Mouse (Mus musculus) megakaryocyte progenitor cell, adult 5-6 weeks (primary cell): ENCODE measurements around the gene Med12l. TPM values are rescaled to one million over a fixed set of nuclear protein-coding genes. Genes with fewer than 3 reads are reported as not detected.

ENCODE experiments used
- ATAC-seq: replicated peaks from 2 replicates; pipeline ENCODE4 v1.8.0; 2016; ENCODE audit warnings: mild to moderate bottlenecking, moderate TSS enrichment, inconsistent platforms; ENCODE audit not compliant: poor library complexity
- total RNA-seq, 2 experiments: library from RNA; stranded (forward) in 1 of 2; stranded (reverse) in 1 of 2; fragments of 157-497, 149-512 nt in 1 of 2; fragments of 200-1000 nt in 1 of 2; gene quantifications; 2 replicates each; pipeline versions ENCODE4 v1.2.3 to v1.2.4; 2015 to 2017

Med12l gene
- total RNA-seq, 2 experiments from 2014 or later: 1.2 to 1.8 TPM

DNA sequence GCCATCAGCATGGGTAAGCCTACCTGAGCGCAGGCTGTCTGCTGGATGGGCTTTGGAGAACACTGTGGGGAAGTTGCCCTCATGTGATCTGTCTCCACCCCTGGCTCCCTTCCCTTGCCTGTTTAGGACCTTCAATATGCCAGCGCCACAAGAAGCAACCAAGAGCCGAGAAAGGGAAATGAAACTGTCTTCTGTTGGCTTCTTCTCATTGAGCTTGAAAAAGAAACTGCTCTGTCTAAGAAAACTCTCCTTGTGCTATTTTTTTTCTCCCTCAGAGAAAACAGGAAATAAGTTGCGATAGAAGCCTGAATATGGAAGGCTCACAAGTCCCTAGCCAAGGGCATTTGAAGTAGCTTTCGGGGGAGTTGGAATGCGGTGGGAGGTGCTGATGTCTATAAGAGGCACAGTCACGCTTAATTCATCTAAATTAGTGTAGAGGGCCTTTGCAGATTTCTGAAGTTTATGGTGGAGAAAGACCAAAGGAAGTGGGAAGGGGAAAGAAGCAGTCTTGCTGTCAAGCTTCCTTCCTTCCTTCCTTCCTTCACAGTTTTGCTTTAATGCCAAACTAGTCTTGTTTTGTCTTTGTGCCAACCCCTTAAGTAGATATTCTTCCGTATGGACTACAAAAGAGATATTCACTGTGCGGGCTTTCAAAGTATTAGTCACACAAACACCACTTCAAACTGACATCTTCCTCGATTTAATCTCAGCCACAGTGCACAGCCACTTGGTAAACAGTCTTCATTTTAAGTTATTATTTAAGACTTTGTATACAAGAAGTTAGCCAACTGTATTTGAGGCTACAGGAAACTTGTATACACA is 223.3 kb downstream of the Med12l start:
- ATAC-seq: peak; percentile 86

DNA sequence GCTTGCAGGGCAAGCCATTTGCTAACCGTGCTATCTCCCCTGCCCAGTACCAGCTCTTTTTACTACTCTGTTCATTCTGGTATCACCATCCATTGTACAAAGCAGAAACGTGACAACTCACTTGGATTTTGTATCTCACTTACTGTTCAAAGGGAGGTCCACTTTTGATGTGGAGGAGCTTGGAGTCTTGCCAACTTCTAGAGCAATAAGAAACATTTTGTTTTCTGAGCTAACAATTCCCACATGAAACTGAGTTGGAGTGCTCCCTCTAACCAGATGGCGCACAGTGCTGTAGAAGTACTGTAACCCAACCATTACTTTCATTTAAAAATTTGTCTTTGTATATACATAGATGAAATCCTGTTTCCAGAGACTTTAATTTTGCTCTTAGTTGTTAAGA is 225.3 kb downstream of the Med12l start:
- ATAC-seq: no peak

DNA sequence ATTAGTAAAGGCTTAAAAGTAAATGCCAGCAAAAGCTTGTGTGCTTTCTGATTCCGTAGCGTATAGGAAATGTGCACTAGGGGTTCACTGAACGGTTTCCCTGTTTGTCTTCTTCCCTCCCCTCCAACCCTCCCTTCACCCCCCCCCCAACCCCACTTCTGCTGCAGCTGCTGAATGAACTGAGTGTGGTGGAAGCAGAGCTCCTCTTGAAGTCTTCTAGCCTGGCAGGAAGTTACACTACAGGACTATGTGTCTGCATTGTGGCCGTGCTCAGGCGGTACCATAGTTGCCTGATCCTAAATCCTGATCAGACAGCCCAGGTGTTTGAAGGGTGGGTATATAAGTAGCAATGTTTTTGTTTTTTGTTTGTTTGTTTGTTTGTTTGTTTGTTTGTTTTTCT is 229.3 kb downstream of the Med12l start:
- peak; percentile 97 for ATAC-seq

DNA sequence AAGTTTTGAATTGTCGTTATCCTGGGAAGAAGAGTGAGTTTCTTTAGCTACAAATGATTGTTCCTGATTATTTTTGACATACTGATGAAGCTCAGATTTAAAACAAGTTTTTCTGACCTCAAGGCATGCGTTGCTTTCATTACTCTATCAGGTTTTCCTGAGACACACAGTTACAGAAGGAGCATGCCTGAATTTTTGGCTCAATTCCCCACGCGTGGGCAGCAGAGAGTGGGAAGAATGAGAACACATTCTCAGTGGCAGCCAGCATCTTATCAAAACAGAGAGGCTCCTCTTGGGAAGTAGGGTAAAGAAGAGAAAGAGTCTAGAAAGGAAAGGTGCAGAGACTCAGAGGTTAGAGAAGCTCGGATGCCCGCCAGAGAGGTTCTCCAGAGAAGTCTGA is 237.8 kb downstream of the Med12l start:
- no peak for ATAC-seq

DNA sequence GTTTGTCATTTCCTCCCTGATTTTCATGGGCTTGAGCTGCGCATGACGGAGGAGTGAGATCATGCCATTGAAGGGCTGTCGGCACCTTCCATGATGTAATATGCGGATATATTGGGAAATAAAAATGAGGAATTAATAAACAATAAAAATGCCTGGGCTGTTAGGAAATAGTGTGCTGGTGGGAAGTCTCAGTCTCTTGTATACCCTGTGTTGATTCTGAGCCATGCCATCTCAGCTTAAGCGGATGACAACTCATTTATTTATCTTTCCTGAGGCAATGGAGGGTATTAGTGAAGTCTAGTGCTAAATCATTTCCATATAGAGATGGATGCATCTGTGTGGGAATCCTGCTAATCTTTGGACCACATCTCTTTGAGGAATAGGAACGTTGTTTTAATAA is 242.4 kb downstream of the Med12l start:
- no peak for ATAC-seq

DNA sequence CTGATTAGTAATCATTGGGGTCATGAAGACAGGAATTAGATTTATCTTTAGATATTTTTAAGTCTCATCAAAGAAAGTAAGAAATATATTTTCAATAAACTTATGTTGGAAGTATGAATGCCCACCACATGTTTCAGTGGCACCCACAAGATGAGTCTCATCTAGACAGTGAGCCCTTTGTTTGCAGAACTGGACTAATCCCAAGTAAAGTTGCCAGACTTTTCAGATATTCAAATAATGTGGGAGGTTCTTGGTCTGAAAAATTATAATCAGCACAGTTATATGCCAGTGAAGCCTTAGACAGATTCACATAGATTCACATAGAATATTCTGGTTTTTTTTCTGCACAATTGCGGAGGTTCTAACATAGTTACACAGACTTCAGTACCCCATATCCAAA is 244.8 kb downstream of the Med12l start:
- ATAC-seq: no peak

DNA sequence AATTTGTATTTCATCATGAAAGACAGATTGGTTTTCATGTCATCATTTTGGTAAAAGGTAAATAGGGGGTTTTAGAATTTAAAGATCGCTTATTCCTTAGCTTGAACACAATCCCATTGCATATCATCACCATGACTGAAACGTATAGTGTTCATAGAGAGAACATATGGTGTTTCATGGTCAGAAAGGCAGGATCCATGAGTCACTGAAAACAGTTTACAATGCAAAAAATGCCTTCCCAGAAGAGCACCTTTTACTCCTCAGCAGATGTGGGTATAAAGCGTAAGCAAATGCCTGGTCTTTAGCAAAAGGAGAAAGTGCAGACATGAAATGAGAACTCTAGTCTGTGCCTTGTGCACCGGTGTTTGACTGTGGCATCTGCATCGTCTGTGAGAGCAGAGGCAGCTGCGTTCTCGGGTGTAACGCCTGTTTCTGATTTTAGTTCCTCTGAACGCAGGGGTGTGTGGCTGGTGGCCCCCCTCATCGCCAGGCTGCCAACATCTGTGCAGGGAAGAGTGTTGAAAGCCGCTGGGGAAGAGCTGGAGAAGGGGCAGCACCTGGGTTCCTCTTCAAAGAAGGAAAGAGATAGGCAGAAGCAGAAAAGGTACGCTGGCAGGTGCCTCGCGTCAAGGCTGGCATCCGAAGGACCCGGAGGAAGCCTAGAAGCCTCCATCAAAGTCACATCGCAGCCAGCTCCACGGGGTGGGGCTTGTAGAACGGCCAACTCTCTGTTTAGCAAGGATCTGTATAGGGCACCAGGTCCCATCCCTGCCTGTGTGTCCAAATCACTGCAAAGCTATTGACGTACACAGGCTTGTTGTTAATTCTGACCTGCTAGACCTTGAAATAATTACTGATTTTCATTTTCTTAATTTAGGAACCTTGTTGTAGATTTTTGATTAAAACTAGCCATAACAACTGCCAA is 252.4 kb downstream of the Med12l start:
- ATAC-seq: no peak

DNA sequence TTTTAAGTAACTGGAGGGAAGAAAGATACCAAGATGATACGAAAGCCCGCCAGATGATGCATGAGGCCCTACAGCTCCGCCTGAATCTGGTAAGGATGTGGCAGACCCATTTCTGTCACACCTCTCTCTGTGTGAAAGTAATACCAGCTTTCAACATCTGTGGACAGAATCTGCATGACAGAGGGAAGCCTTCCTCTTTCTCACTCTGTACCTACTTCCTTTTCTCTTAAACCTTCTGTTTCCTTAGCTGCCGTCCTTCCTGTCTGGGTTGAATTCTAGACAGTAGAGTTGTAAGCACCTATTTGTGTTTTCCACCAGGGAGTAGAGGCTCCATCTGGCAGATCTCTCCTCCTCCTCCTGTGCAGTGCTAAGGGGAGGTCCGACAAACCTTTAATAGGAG is 255.1 kb downstream of the Med12l start:
- ATAC-seq: peak; percentile 90

DNA sequence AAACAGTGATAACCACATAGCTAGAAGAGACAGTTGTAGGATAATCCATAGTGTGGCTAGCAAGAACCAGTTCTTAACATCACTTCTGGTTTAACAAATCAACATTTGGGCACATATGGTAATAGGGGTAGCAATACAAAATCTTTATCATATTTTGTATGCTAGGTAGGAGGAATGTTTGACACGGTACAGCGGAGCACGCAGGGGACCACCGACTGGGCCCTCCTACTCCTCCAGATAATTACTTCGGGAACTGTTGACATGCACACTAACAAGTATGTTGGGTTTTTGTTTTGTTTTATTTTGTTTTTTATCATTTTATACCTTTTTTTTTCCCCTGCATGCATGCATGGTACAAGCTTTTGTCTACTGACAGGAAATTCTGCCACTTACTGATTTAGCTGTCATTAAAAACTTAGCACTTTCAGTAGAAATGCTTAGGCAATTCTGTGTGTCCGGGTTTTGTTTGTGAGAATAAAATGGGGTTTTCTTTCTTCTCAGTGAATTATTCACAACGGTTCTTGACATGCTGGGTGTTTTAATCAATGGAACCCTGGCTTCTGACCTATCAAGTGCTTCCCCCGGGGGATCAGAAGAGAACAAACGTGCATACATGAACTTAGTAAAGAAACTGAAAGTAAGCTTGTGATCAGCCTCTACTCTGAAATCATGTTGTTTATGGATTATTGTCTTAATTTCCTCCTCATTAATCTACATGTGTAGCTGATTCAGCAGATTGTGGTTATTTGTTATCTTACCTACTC is 256.3 kb downstream of the Med12l start:
- ATAC-seq: no peak

DNA sequence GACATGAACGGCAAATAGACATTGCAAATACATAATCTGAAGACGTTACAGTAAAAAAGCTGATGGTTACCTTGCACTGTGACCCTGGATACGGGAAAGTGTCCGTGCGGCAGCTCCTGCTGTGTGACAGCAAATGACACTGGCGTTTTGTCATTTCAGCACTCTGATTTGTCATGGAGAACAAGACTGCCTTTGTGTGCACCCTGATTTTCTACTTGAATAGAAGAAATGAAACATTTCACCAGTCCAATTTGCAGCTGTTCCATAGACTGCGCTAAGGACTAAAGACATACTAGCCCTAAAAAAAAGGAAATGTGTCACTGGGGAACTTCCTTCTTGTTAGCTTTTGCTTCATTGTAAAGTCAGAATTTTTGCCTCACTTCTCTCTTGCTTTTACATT is 257.1 kb downstream of the Med12l start, which contains the start of gene P2ry12:
P2ry12 (minus strand) TSS at position 168 of the 400 bp plus-strand sequence.
- peak; percentile 32 for ATAC-seq

DNA sequence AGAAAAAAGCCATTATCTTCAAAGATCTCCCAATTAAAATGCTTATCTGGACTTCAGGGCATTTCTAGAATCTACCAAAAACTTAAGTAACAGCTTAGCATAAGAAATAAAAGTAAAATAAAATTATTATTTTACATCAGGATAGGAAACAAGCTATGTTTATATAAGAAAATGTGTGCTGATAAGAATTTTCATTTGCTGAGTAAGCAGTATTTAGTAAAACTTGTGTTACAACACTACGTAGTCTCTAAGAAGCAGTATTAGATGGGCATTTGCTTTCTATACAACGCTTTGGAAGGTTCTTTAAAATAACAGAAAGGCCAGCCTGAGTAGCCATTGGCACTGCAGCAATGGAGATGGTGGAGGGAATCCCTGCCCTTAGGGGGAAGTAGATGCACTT is 257.8 kb downstream of the Med12l start:
- ATAC-seq: no peak

DNA sequence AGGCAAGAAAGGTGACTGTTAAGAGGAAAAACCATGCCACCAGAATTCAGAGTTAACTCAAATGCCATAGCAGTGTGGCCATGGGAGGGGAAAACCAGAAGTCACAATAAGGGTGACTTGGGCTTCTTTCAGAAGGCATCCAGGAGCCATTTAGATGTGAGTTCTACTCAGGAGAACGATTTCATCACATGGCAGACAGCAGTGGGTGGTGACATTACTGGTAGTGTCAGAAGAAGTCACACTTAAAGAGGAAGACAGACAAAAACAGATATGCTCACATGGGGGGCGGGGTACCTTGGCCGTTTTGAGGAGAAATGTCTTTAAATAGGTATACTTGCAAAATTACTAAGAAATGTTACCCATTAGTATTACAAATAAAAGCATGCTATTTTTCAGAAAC is 258.4 kb downstream of the Med12l start:
- peak; percentile 38 for ATAC-seq

DNA sequence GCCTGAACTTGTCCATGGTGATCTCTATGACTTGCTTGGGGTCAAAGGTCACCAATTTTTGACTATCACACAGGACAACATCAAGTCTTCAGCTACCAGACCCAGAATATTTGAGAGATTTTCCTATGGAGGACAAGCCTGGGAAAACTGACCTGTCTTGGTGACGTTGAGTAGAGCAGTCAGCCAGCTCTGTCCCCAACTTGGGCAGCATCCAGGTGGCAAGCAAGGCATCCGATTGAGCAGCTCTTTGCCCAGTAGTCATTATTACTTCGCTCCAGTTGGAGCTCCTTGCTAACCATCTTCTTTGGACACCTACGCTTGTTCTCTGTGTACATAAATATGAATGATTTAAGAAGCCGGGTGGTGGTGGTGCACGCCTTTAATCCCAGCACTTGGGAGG is 265.2 kb downstream of the Med12l start:
- no peak for ATAC-seq

DNA sequence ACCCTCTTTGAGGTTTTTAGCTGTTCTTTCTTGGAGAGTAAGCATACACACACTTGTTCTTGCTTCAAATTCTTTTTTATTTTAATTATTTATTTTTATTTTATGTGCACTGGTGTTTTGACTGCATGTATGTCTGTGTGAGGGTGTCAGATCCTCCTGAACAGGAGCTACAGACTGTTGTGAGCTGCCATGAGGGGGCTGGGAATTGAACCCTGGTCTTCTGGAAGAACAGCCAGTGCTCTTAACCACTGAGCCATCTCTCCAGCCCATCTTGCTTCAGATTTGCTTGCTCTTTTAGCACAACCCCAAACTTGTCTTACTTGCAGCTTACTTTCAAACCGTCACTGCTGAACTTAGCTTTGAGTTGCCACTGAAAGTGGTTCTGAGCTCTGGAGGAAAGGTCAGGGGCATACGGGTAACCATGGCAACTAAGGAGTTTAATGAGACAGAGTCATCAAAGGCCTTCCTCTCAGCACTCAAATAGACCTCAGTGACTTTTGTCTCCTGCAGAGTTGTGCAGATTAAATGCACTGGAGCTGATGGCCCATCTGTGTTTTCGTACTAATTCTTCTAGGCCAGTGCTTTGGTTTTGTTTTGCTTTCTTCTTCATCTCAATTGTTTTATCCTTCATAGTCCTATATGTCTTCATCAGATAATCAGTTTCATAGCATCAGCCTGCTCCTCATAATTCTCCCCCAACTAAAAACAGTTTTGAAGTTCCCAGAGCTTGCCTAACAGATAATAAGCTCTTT is 272.1 kb downstream of the Med12l start:
- ATAC-seq: no peak

DNA sequence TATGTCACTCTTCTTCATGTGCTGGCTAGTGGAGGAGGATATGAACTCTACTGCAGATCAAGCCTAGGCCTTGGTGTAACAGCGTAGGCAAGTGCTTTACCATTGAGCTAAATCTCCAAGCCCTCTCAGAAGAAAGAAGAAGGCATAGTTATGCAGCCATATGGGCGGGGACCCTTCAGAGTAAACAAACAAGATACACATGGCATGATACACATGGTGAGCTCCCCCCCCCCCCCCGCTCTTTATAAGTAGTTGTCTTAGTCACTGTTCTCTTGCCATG is 272.6 kb downstream of the Med12l start:
- ATAC-seq: no peak

DNA sequence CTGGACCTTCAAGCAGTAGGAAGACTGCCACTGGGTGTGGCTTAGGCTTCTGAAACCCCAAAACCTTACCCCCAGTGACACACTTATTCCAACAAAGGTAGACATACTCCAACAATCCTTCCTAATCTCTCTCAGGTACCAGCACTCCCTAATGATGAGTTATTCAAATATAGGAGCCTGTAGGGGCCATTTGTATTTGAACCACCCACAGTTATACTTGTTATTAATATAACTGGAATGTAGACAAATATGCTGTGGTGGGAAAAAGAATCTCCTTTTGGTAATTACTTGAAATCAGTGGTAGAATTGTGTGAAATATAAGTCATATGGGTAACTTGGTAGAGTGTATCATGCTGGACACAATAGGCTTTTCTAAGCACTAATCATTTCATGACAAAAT is 273.0 kb downstream of the Med12l start:
- no peak for ATAC-seq

DNA sequence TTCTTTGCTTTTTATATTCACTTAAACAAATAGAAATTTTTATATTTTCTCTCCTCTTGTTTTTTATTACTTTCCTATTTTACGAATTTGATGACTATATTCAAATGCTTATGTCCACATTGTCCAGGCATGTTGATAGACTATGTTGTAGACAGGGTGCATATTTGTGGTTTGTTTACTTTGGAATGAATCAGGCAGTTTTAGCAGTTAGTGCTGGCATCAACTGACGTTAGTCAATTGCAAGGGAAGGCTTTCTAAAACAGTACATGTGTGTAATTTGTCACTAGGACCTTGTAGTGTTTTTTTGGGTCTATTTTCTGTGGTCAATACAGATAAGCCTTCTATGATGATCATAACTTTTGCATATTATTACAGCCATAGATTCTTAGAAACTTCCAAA is 284.9 kb downstream of the Med12l start:
- ATAC-seq: no peak

DNA sequence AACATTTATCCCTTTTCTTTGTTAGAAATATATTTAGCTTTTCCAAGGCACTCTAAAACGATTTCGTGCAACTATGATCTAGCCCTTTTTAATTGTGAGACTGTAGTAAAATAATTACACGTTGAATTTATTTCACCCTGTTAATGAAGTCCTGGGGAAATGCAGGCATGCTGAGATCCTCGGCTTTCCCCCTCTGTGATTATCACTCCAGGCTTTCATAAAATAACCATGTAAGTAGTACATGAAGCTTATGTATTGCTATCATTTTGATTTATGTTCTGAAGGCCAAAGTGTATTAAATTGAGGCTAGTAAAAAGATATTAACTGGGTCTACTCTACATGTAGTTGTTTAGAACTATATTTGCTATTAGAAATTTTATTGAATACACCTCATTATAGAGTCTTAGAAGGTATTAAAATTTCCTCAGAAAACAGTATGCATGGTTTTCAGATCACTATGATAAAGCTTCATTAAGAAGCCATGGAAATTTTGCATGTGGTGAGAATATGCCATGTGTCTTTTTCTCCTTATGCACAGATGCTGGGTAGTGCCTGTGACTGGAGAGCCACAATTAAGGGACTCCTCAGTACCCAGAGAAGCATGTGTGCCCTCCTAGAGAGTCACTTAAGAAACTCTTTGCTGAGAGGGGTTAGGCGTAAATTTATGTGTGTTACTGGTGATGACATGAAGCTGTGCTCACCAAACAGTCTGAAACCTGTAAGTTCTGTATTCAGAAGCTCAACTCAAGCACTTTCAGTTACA is 288.0 kb downstream of the Med12l start:
- no peak for ATAC-seq

DNA sequence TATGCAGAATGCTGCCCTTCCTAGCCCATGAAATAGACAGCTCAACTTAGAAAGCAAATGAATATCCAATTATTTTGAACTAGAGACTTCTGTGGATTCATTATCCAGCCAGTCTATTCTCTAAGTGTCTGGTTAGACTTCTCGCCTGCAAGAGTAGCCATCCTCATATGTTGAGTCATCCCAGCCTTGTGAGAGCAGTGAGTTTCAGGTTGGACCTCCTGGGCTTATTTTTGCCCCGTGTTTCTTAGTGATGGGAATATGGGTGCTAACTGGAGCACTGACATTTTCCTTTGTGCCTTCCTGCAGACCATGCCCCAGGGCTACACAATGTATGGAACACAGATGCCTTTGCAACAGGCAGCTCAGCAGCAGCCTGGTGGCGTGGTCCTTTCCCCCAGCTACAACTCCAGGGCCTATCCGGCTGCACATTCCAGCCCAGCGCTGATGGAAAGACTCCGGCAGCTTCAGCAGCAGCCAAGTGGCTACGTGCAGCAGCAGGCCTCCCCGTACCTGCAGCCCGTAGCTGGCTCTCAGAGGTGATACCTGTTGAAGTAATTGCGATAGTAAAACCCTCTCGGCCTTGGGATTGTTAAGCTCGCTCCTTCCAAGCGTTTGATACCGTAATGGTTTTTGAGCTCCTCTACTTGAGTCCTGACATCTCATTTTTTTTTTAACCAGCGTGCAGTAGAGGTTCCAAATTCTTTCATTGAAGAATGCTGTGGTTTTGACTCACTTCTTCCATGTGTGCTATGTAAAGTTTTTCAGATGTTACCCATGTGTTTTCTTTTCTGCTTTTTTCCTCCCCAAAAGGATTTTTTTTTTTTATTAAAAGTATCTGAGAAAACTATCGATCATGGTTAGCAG is 290.3 kb downstream of the Med12l start:
- ATAC-seq: no peak
